Mouse (Mus musculus) T-cell, adult 66 days (primary cell): ENCODE measurements around the gene Cyp2j5. TPM values are rescaled to one million over a fixed set of nuclear protein-coding genes. Genes with fewer than 3 reads are reported as not detected.

Experiments used
- total RNA-seq, 2 experiments: library from RNA; stranded (reverse); gene quantifications; 3 replicates in 1 of 2; 4 replicates in 1 of 2; pipeline ENCODE4 v1.2.4; 2023

Gene Cyp2j5
- total RNA-seq = not detected

GRCm38 (mm10) chr4:96663991-96664390 is at the start of gene Cyp2j5:
Gene Cyp2j5 (minus strand): TSS chr4:96664154.

GRCm38 (mm10) chr4:96590911-96591790 is 72.8 kb downstream of the Cyp2j5 start, which contains the start of gene Cyp2j9:
Gene Cyp2j9 (minus strand): TSS chr4:96591578.

Other genes with a start within 250 kb of the Cyp2j5 start
- gene Cyp2j8, start 156.8 kb downstream of the Cyp2j5 start, total RNA-seq = not detected
- gene Cyp2j6, start 110.5 kb downstream of the Cyp2j5 start, total RNA-seq = not detected
- gene Cyp2j9, start 72.6 kb downstream of the Cyp2j5 start, total RNA-seq = not detected
- gene Gm12695, start 121.0 kb upstream of the Cyp2j5 start, total RNA-seq = not detected